Mouse (Mus musculus): ENCODE measurements around the gene Slc9a9.

DNA sequence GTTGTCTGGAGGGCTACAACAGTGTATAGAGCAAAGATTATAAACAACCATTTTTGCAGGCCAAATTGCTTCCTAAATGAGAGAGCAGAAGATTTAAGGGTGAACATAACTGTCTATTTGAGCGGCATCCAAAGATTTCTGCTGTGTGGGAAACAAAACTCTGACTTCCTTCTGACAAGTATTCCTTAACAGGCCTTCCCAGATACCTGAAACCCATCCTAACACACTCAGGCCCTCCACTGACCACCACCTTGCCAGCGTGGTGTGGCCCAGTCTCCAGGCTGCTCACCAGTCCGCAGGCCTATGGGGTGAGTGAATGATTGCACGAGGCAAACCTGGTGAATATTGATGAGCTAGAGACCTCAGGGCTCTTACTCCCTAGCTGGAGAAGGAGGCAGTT is 557.3 kb downstream of the Slc9a9 start:
- TF ChIP-seq GATA1 (IDR thresholded peaks at IDR 0.05; ENCODE audit: borderline replicate concordance, low read length): no peak
- no peak for TF ChIP-seq FLI1 (IDR thresholded peaks at IDR 0.05; ENCODE audit: low read length)

Data from megakaryocyte, embryonic 14.5 days (primary cell).